Mouse (Mus musculus) G1E (cell line): ENCODE results near the gene Olfr332.

Source experiments
- CTCF ChIP-seq: IDR thresholded peaks from 2 replicates; pipeline ENCODE4 v1.5.1; 2012; ENCODE audit warnings: low read depth, low read length, inconsistent platforms, mixed read lengths
- GATA1 ChIP-seq: IDR thresholded peaks from 2 replicates; pipeline ENCODE4 v1.6.1; 2012; ENCODE audit warnings: borderline replicate concordance, low read length, inconsistent platforms, mixed read lengths
- GATA2 ChIP-seq: IDR thresholded peaks from 2 replicates; pipeline ENCODE4 v1.6.1; 2012; ENCODE audit warnings: low read depth, low read length, inconsistent platforms, borderline replicate concordance
- POLR2AphosphoS5 ChIP-seq: IDR thresholded peaks from 2 replicates; pipeline ENCODE4 v1.6.1; 2012; ENCODE audit warnings: low read depth, low read length, inconsistent platforms; ENCODE audit not compliant: insufficient replicate concordance
- TAL1 ChIP-seq: conservative IDR thresholded peaks from 2 replicates; pipeline ENCODE4 v1.6.1; 2012; ENCODE audit warnings: low read depth, low read length, inconsistent platforms, mixed read lengths

- TF ChIP-seq CTCF (no peak), TAL1 (no peak), GATA1 (no peak), POLR2AphosphoS5 (no peak), GATA2 (no peak)
Observed at GRCm38 (mm10) chr11:58453592-58453991, 38.8 kb downstream of the Olfr332 start.
